Mouse (Mus musculus): ENCODE measurements around the gene Cdca5. TPM values are rescaled to one million over a fixed set of nuclear protein-coding genes. Genes with fewer than 3 reads are reported as not detected.

Gene Cdca5
- polyA plus RNA-seq, 1 experiment from 2014 or later, result 34.2 TPM

DNA sequence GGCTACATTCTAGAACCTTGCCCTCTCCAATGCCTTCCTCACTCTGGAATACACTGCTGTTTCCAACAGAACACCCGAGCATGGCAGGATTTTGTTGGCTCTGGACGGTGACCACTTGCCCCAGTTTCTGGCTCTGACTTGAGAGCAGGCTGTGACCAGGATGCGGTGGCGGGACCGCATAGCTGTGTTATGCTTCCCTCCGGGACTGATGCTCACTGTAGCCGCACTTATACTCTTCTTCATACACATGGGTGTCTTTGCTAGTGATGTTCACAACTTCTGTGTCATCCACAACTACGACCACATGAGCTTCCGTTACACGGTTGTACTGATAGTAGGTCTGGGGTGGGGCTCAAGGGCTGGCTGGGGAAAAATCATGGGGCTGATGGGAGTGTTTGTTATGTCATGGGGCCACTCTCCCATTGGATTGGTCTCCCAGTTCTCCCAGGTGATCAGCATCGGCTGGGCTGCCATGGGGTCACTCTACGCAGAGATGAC lies 4.8 kb upstream of the Cdca5 start, which contains the start of gene Tmem262:
Gene Tmem262, plus strand, starts transcription at position 51 of the 498 bp plus-strand sequence.
- H3K9me3 ChIP-seq (replicated peaks), result no peaks in the 10 kb centered on the region
- H3K27me3 ChIP-seq, result no peaks in the 10 kb centered on the region
- WGBS (ENCODE audit: insufficient replicate concordance), result 78% methylated on average over 12 of the region's 12 CpGs
- H3K9ac ChIP-seq, result no peak within 1 kb of the TSS
- H3K4me3 ChIP-seq (replicated peaks), result no peak within 1 kb of the TSS
- no peak within 1 kb of the TSS for H3K4me2 ChIP-seq
- no peak within 1 kb of the TSS for H3K27ac ChIP-seq
- H3K4me1 ChIP-seq (replicated peaks), result peaks cover 39% of the 10 kb centered on the region
- peaks cover 30% of the 10 kb centered on the region for H3K36me3 ChIP-seq
- no peak for DNase-seq
- ATAC-seq (ENCODE audit: low read depth), result no peak

- 78% methylated on average over 9 of the region's 9 CpGs for WGBS (ENCODE audit: insufficient replicate concordance)
- Histone ChIP-seq H3K27ac (no peak within 1 kb of the TSS), H3K9ac (no peak within 1 kb of the TSS), H3K4me3 (replicated peaks) (no peak within 1 kb of the TSS; the same call in 1 of the 2 replicates), H3K4me1 (replicated peaks) (peaks cover 42% of the 10 kb centered on the region), H3K4me2 (0 out of 2 replicates have a peak within 1 kb of the TSS, but pooled peaks have one; percentile 80), H3K9me3 (replicated peaks) (no peaks in the 10 kb centered on the region), H3K36me3 (peaks cover 43% of the 10 kb centered on the region), H3K27me3 (no peaks in the 10 kb centered on the region)
- ATAC-seq (ENCODE audit: low read depth), result no peak
- DNase-seq, result no peak
These were observed 2.6 kb upstream of the Cdca5 start, which contains the start of gene Gm28374 for GRCm38 (mm10) chr19:6082156-6082555. Gene Gm28374, minus strand, starts transcription at chr19:6082256.

GRCm38 (mm10) chr19:6085417-6085879 lies 665 bp downstream of the Cdca5 start:
- Histone ChIP-seq H3K27me3 (no peaks in the 10 kb centered on the region), H3K4me2 (peak overlapping the region; percentile 92), H3K27ac (peak overlapping the region; percentile 94), H3K4me3 (replicated peaks) (peak overlapping the region; percentile 82), H3K9me3 (replicated peaks) (no peaks in the 10 kb centered on the region), H3K9ac (peak overlapping the region; percentile 91), H3K4me1 (replicated peaks) (peaks cover 45% of the 10 kb centered on the region), H3K36me3 (peaks cover 67% of the 10 kb centered on the region)
- peak; percentile 78 for ATAC-seq (ENCODE audit: low read depth)
- DNase-seq, result peak; percentile 74
- WGBS (ENCODE audit: insufficient replicate concordance), result under 1% methylated on average over 17 of the region's 17 CpGs

DNA sequence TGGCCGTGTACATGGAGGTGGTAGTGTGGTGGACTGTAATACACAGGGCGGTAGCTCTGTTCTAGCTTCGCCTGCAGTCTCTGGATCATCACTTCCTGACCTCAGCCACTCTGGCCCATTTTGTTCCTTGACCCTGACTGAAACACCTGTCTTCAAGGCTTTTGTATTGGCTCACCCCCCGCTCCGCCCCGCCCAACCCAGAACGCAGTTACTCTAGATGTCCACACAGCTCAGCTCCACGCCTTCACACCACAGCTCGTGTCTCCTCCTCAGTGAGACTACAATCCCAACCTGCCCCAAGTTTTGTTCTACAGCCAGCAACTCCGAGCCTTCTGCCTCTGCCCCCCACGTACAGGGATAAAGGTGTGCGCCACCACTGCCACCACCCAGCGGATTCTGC lies 4.1 kb downstream of the Cdca5 start:
- Histone ChIP-seq H3K4me3 (replicated peaks) (no peak overlapping the region), H3K4me1 (replicated peaks) (peaks cover 34% of the 10 kb centered on the region), H3K27me3 (no peaks in the 10 kb centered on the region), H3K36me3 (peaks cover 80% of the 10 kb centered on the region), H3K9ac (no peak overlapping the region), H3K9me3 (replicated peaks) (no peaks in the 10 kb centered on the region), H3K4me2 (no peak overlapping the region), H3K27ac (no peak overlapping the region)
- DNase-seq, result no peak
- WGBS (ENCODE audit: insufficient replicate concordance), result 92% methylated on average over 13 of the region's 13 CpGs
- no peak for ATAC-seq (ENCODE audit: low read depth)

DNA sequence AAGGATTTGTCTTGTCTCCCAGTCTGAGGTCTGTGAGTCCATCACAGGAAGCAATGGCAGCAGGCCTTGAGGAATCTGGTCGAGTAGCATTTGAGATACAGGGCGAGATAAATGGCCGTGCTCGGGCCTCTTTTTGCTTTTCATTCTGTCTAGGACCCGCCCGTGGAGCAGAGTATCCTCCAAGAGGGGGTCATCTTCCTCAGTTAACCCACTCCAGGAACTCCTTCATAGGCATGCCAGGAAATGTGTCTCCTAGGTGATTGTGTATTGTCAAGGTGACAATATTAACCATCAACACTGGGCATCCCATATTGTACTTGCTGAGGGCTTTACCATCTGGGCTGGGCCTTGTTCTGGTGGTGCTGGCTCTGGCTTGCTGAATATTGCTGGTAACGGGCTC lies 9.3 kb downstream of the Cdca5 start, which contains the start of gene AC131692.1:
Gene AC131692.1, plus strand, starts transcription at position 301 of the 400 bp plus-strand sequence.
- no peak within 1 kb of the TSS for H3K4me3 ChIP-seq (replicated peaks)
- H3K9ac ChIP-seq, result no peak within 1 kb of the TSS
- DNase-seq, result no peak
- no peaks in the 10 kb centered on the region for H3K27me3 ChIP-seq
- no peak within 1 kb of the TSS for H3K27ac ChIP-seq
- no peak for ATAC-seq (ENCODE audit: low read depth)
- no peaks in the 10 kb centered on the region for H3K9me3 ChIP-seq (replicated peaks)
- no peak within 1 kb of the TSS for H3K4me2 ChIP-seq
- H3K36me3 ChIP-seq, result peaks cover 93% of the 10 kb centered on the region
- 86% methylated on average over 7 of the region's 7 CpGs for WGBS (ENCODE audit: insufficient replicate concordance)
- no peaks in the 10 kb centered on the region; the same call in 1 of the 2 replicates for H3K4me1 ChIP-seq (replicated peaks)

GRCm38 (mm10) chr19:6097847-6098246 lies 13.1 kb downstream of the Cdca5 start:
- H3K4me3 ChIP-seq (replicated peaks), result no peak overlapping the region
- DNase-seq (no peak), ATAC-seq (ENCODE audit: low read depth) (no peak)
- no peak overlapping the region for H3K9ac ChIP-seq
- H3K9me3 ChIP-seq (replicated peaks), result no peaks in the 10 kb centered on the region
- WGBS (ENCODE audit: insufficient replicate concordance), result 56% methylated on average over 3 of the region's 3 CpGs
- no peaks in the 10 kb centered on the region for H3K27me3 ChIP-seq
- peaks cover 27% of the 10 kb centered on the region for H3K4me1 ChIP-seq (replicated peaks)
- peaks cover 68% of the 10 kb centered on the region for H3K36me3 ChIP-seq
- no peak overlapping the region for H3K27ac ChIP-seq
- H3K4me2 ChIP-seq, result no peak overlapping the region

GRCm38 (mm10) chr19:6101186-6101585 lies 16.4 kb downstream of the Cdca5 start:
- Histone ChIP-seq H3K4me1 (replicated peaks) (peaks cover 59% of the 10 kb centered on the region), H3K9me3 (replicated peaks) (no peaks in the 10 kb centered on the region), H3K4me3 (replicated peaks) (no peak overlapping the region), H3K4me2 (no peak overlapping the region), H3K36me3 (peaks cover 34% of the 10 kb centered on the region), H3K9ac (no peak overlapping the region), H3K27me3 (no peaks in the 10 kb centered on the region), H3K27ac (no peak overlapping the region)
- ATAC-seq (ENCODE audit: low read depth), result no peak
- 72% methylated on average over 6 of the region's 6 CpGs for WGBS (ENCODE audit: insufficient replicate concordance)
- no peak for DNase-seq

DNA sequence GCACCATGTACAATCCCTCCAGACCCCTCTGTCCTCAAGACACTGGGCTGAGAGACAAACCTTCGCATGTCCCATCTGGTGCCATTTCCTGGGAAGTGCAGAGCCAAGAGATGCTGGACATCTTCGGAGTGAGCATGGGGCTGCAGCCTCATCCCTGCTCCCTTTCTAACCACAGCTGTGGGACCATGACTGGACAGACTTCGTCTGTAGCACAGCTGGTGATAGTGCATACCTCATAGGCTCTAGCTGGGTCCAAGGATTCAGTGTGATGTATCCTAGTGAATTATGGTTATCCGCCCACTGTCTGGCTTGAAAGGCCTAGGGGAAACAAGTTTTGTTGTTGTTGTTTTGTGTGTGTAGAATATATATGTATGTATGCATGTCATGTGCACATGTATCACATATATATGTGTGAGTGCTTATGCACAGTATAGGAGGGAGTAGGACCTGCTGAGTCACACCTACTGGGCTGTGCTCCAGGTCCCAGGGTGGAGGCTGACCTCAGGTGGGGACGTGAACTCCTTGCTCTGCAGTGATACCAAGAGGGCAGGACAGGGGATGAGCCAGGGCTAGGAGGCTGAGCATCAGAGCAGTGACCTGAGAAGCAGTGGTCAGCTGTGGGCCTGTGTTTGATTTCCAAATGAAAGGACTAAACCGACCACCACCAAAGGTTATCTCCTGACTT lies 17.5 kb downstream of the Cdca5 start:
- Histone ChIP-seq H3K36me3 (peaks cover 29% of the 10 kb centered on the region), H3K4me2 (no peak overlapping the region), H3K4me3 (replicated peaks) (no peak overlapping the region), H3K27me3 (no peaks in the 10 kb centered on the region), H3K9me3 (replicated peaks) (no peaks in the 10 kb centered on the region), H3K27ac (peak overlapping the region; percentile 70), H3K9ac (peak overlapping the region; percentile 29; the same call in 1 of the 2 replicates), H3K4me1 (replicated peaks) (peaks cover 65% of the 10 kb centered on the region)
- DNase-seq (peak; percentile 25), ATAC-seq (ENCODE audit: low read depth) (peak; percentile 93)
- WGBS (ENCODE audit: insufficient replicate concordance), result 60% methylated on average over 6 of the region's 6 CpGs

DNA sequence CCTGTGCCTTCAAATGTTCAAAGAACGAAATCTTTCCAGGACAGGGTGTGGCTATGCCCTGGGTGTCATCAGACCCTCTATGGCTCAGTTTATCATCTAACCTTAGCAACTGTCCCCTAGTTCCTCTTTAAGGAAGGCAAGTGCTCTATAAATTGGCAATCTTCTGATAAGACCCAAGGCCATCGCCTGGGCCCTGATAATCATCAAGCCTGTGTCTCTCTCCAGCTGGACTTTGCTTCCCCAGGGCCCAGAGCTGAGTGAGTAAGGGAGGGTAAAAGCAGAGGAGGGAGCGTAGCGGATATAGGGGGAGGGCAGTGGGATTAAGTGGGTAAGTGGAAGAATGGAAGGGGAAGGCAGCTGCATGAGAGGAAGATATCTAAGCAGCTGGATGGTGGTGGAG lies 19.7 kb downstream of the Cdca5 start:
- no peak overlapping the region for H3K4me2 ChIP-seq
- peak overlapping the region; percentile 15; the same call in 1 of the 2 replicates for H3K27ac ChIP-seq
- no peaks in the 10 kb centered on the region for H3K9me3 ChIP-seq (replicated peaks)
- H3K36me3 ChIP-seq, result peaks cover 8% of the 10 kb centered on the region
- DNase-seq, result no peak
- ATAC-seq (ENCODE audit: low read depth), result no peak
- H3K4me1 ChIP-seq (replicated peaks), result peaks cover 63% of the 10 kb centered on the region
- 36% methylated on average over 4 of the region's 4 CpGs for WGBS (ENCODE audit: insufficient replicate concordance)
- H3K4me3 ChIP-seq (replicated peaks), result no peak overlapping the region
- H3K9ac ChIP-seq, result no peak overlapping the region
- H3K27me3 ChIP-seq, result no peaks in the 10 kb centered on the region

DNA sequence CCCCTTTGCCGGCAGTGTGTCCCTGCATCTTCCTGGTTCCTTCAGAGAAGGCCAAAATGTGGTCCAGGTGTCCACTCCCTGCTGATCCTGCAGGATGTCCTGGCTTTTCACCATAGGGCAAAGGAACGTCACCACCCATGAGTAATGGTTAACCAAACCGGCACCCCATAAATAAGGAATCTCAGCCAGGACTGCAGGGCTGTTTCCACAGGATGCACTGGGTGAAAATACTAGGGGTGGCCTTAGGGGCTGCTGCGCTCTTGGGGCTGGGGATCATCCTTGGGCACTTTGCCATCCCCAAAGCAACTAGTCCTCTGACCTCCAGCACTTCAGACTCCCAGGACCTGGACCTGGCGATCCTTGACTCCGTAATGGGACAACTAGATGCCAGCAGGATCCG lies 20.8 kb downstream of the Cdca5 start, which contains the start of gene Naaladl1:
Gene Naaladl1, plus strand, starts transcription at position 197 of the 400 bp plus-strand sequence.
- DNase-seq (no peak), ATAC-seq (ENCODE audit: low read depth) (no peak)
- Histone ChIP-seq H3K4me2 (peak within 1 kb of the TSS; percentile 21; the same call in 1 of the 2 replicates), H3K27me3 (no peaks in the 10 kb centered on the region), H3K36me3 (no peaks in the 10 kb centered on the region), H3K4me1 (replicated peaks) (peaks cover 57% of the 10 kb centered on the region), H3K9me3 (replicated peaks) (no peaks in the 10 kb centered on the region), H3K9ac (no peak within 1 kb of the TSS), H3K4me3 (replicated peaks) (no peak within 1 kb of the TSS), H3K27ac (peak within 1 kb of the TSS; percentile 15; the same call in 1 of the 2 replicates)
- 85% methylated on average over 7 of the region's 7 CpGs for WGBS (ENCODE audit: insufficient replicate concordance)

GRCm38 (mm10) chr19:6113116-6113515 lies 28.3 kb downstream of the Cdca5 start:
- no peak overlapping the region for H3K4me2 ChIP-seq

More at GRCm38 (mm10) chr19:6113116-6113515, 28.3 kb downstream of the Cdca5 start:
- WGBS (ENCODE audit: insufficient replicate concordance), result 57% methylated on average over 6 of the region's 6 CpGs
- H3K9ac ChIP-seq, result no peak overlapping the region
- H3K4me1 ChIP-seq (replicated peaks), result peaks cover 18% of the 10 kb centered on the region
- peaks cover 27% of the 10 kb centered on the region for H3K36me3 ChIP-seq
- no peak overlapping the region for H3K27ac ChIP-seq
- no peak overlapping the region for H3K4me3 ChIP-seq (replicated peaks)
- H3K27me3 ChIP-seq, result no peaks in the 10 kb centered on the region
- H3K9me3 ChIP-seq (replicated peaks), result no peaks in the 10 kb centered on the region
- DNase-seq, result no peak
- no peak for ATAC-seq (ENCODE audit: low read depth)
